Mouse (Mus musculus) thymus, postnatal 25 days (tissue): Measurements from ENCODE around the gene P2rx4.

Experiments used
- DNase-seq: peaks from one replicate; pipeline ENCODE4 v3.0.0; 2022

The P2rx4 gene

GRCm38 (mm10) chr5:122764032-122764464, 56.7 kb downstream of the P2rx4 start:
- no peak for DNase-seq

- DNase-seq = no peak
Observed at GRCm38 (mm10) chr5:122767283-122767682, 59.9 kb downstream of the P2rx4 start.

GRCm38 (mm10) chr5:122769101-122769568, 61.8 kb downstream of the P2rx4 start:
- DNase-seq = no peak

GRCm38 (mm10) chr5:122770304-122770703, 63.0 kb downstream of the P2rx4 start:
- DNase-seq = no peak

GRCm38 (mm10) chr5:122770806-122771261, 63.5 kb downstream of the P2rx4 start:
- DNase-seq = peak; percentile 36

GRCm38 (mm10) chr5:122771428-122771827, 64.1 kb downstream of the P2rx4 start:
- no peak for DNase-seq

GRCm38 (mm10) chr5:122773756-122774155, 66.4 kb downstream of the P2rx4 start:
- DNase-seq = no peak

- DNase-seq = no peak
Observed at GRCm38 (mm10) chr5:122774743-122775611, 67.6 kb downstream of the P2rx4 start.

GRCm38 (mm10) chr5:122775646-122776286, 68.4 kb downstream of the P2rx4 start:
- no peak for DNase-seq

- no peak for DNase-seq
Observed at GRCm38 (mm10) chr5:122777322-122777721, 70.0 kb downstream of the P2rx4 start.

GRCm38 (mm10) chr5:122778231-122779226, 71.2 kb downstream of the P2rx4 start:
- peak; percentile 14 for DNase-seq
